In genomic region chr19:25428338-25428962, GRCm38 (mm10) we compare ENCODE assay signal across 17 mouse cellular contexts.
A peak's percentile ranks its signal among the peaks of the same experiment; 100 is the strongest.
DNase-seq lines count a peak whose midpoint lies in the region; ATAC-seq lines count a peak whose summit lies in the region.
"Had no signal": no experiment of that assay in that cellular context is flagged by ENCODE, and none has a peak within 500 bp of the region (broad histone marks: within the 10 kb centered on the region; RNA-seq: fewer than 3 reads in every experiment).

No protein-coding gene starts in this region.

- DNase-seq in heart, adult 11 months = peak; percentile 90
- DNase-seq in heart, adult 18-20 months = no peak
- DNase-seq in 3134 (ENCODE audit: extremely low read depth, insufficient read length, low spot score) = peak; percentile 67
- DNase-seq in Muller cell, postnatal 12 days (ENCODE audit: inconsistent ontology term) = peak; percentile 20
- peak; percentile 53 to 72 for DNase-seq in adrenal gland, postnatal 36 days
- DNase-seq in thymus, adult 18-20 months = no peak
- no peak for DNase-seq in T-cell, adult 2 months (ENCODE audit: low spot score)
- DNase-seq: B cell, adult 2 months; cerebellum, adult 2 months; cerebellum, postnatal 25 days; gastrocnemius, postnatal 36 days; kidney, adult 2 months; kidney, postnatal 14 days; lung, adult 18-20 months; thymus, postnatal 14 days had no signal

- no peak for ATAC-seq in CD4-positive, CD25-positive, alpha-beta regulatory T cell, adult 4 months
- ATAC-seq: liver, embryonic 12.5 days had no signal

Comparison
In these comparisons a context has a peak if more than half of its experiments do, and no peak if none do; other contexts are left out.
1. DNase-seq: peak in heart, adult 11 months (single experiment), 3134 (single experiment), Muller cell, postnatal 12 days (single experiment) and adrenal gland, postnatal 36 days (2 of 2); none in heart, adult 18-20 months (0 of 2), thymus, adult 18-20 months (0 of 2) and T-cell, adult 2 months (single experiment).